Mouse (Mus musculus): ENCODE measurements around the gene Plcb1.

Gene Plcb1

GRCm38 (mm10) chr2:135453581-135453980, 667.7 kb downstream of the Plcb1 start:
- no peak for DNase-seq

DNA sequence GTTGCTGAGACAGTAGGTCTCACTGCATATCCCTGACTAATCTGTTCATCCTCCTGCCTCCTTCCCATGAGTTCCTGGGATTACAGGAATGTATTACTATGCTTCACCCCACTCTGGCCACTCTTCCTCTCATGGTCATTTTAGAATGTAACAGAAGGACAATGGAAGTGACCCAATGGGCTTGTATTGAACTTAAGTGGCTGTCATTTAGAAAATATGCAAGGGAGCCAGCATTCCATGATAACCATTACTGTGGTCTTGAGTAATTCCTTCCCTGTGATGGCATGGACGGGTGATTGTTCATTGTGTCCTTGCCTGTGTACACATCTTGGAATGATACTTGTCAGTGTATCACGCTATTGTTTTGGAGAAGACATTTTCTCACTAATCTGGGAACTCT, 668.1 kb downstream of the Plcb1 start:
- no peak for DNase-seq

- no peak for DNase-seq
Observed at GRCm38 (mm10) chr2:135454455-135454854, 668.6 kb downstream of the Plcb1 start.

- DNase-seq, result no peak
Observed at GRCm38 (mm10) chr2:135467895-135468294, 682.0 kb downstream of the Plcb1 start.

GRCm38 (mm10) chr2:135474107-135474506, 688.2 kb downstream of the Plcb1 start:
- no peak for DNase-seq

- no peak for DNase-seq
Observed at GRCm38 (mm10) chr2:135485248-135485647, 699.4 kb downstream of the Plcb1 start.

DNA sequence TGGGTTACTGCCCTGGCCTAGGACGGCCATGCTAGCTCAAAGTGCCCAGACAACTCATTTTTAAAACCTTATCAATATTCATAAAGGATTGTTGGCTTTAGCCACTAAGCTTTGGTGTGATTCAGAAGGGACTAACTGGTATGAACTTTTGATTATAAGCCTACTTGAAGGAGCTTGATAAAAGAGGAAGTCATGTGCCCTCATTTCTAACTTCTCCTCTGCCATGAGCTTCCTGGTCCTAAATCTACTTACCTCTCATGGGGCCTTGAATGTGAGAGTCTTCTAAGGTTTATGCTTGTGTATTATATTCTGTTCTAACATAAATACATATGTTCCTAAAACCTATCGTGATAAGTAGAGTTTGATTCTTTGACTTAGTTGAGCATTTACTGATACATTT, 702.4 kb downstream of the Plcb1 start:
- no peak for DNase-seq

GRCm38 (mm10) chr2:135489127-135489526, 703.3 kb downstream of the Plcb1 start:
- no peak for DNase-seq

- no peak for DNase-seq
Observed at GRCm38 (mm10) chr2:135492777-135493176, 706.9 kb downstream of the Plcb1 start.

GRCm38 (mm10) chr2:135496553-135496952, 710.7 kb downstream of the Plcb1 start:
- peak; percentile 11 for DNase-seq

- no peak for DNase-seq
Observed at GRCm38 (mm10) chr2:135497251-135497650, 711.4 kb downstream of the Plcb1 start.

DNA sequence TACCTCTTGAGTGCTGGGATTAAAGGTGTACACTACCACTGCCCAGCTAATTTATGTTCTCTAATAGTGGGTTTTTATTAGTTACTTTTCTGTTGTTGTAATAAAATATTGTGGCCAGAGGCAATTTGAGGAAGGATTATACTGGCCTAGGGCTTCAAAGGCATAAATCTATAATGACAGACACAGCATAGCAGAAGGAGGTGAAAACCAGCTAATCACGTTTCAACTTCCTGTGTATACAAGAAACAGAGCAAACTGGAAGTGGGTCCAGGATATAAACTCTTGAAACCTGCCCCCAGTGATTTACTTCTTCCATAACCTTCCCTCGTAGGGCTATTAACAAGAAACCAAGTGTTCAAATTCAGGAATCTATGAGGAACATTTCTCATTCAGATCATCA, 715.0 kb downstream of the Plcb1 start:
- DNase-seq, result no peak

DNA sequence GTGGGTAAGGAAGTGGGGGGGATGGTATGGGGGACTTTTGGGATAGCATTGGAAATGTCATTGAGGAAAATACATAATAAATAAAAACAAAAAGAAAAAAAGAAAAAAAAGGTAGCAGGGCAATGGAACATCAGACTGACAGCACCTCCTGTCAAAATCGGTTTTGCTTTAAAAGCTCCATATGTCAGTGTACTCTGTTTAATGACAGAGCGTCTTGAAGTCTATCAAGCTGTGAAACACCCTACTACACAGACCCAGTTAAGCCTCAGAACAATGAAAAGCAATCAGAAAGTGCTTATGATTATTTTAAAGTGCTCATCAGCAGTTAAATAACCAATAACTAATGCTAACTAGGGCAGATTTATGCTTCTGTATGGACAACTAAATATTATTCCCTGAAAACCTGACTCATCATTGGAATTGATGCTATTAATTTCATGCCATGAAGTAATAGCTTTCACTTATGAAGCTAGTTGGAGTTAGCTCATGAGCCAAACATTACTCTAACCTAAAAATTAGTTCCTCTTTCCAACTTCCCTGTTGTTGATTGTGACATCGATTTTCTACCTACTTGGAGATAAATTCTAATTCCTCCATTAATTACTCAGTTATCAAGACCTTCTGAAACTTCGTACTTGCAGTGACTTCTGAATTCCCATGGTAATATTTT, 717.6 kb downstream of the Plcb1 start:
- no peak for DNase-seq

DNA sequence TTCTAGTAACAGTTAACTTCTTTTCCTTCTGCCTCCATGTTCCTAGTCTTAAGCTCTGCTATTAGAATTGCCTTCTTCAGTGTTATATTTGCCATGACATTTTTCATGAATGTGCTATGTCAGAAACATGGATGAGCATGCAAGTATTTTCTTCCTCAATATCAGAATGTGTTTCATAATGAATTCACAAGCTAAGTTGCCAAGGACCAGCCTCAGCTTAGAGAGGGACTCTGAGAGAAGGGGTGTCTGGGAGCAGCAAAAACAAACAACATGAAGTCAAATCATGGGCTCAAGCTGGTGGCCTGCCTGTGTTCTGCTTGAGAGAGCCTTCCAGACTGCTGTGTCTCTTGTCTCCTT, 718.1 kb downstream of the Plcb1 start:
- DNase-seq, result no peak

- no peak for DNase-seq
Observed at GRCm38 (mm10) chr2:135507111-135507510, 721.2 kb downstream of the Plcb1 start.

DNA sequence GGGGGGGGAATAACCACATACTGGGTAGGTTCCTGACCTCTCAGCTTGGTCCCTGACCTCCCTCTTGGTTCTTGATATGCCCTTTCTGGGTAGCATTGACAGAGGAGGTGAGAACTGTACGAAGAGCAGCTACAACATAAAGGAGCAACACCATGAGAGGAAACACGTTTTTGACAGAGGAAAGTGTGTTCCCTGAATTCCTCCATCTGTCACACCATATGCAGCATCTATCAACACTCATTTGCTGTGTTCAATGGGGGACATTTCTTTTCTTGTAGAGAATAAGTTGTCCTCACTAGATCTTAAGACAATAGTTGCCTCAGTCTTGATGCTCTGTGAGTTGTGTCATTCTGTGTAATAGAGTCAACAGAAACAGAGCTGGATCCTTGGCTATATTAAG, 733.1 kb downstream of the Plcb1 start:
- DNase-seq, result no peak

All from retina, postnatal 1 day (tissue).